Mouse (Mus musculus) heart, postnatal 36 days (tissue): ENCODE results near the gene Tiam1. TPM values are rescaled to one million over a fixed set of nuclear protein-coding genes. Genes with fewer than 3 reads are reported as not detected.

Experiments
- DNase-seq, 2 experiments: peaks; one replicate each; pipeline ENCODE4 v3.0.0; 2021 to 2022
- intact Hi-C: fragments of 180-260 bp; cut with DNase I; formaldehyde crosslinking; loops from one replicate; pipeline ENCODE4 v1.15.1; 2025
- total RNA-seq, 2 experiments: library from RNA; stranded (reverse); gene quantifications; 2 replicates each; pipeline ENCODE4 v1.2.3; 2021

The Tiam1 gene
- total RNA-seq, 2 experiments from 2014 or later: 4.8 to 6.1 TPM

- intact Hi-C loops: no loop called here
- no peak for DNase-seq
Observed at GRCm38 (mm10) chr16:89968058-89968457, 175.5 kb downstream of the Tiam1 start.

- no peak for DNase-seq
- intact Hi-C loops: no loop called here
Observed at GRCm38 (mm10) chr16:89962876-89963275, 180.7 kb downstream of the Tiam1 start.

- intact Hi-C loops: no loop called here
- no peak for DNase-seq
Observed at GRCm38 (mm10) chr16:89960904-89961303, 182.7 kb downstream of the Tiam1 start.

- DNase-seq: peak; percentile 58 to 60
- intact Hi-C loops: no loop called here
Observed at GRCm38 (mm10) chr16:89960186-89960878, 183.2 kb downstream of the Tiam1 start.

- intact Hi-C loops: no loop called here
- no peak for DNase-seq
Observed at GRCm38 (mm10) chr16:89958982-89959381, 184.6 kb downstream of the Tiam1 start.

- no peak for DNase-seq
- intact Hi-C loops: no loop called here
Observed at GRCm38 (mm10) chr16:89958030-89958429, 185.5 kb downstream of the Tiam1 start.

GRCm38 (mm10) chr16:89954525-89954924, 189.0 kb downstream of the Tiam1 start:
- no peak for DNase-seq
- intact Hi-C loops: no loop called here

GRCm38 (mm10) chr16:89954114-89954513, 189.5 kb downstream of the Tiam1 start:
- intact Hi-C loops: no loop called here
- DNase-seq: no peak

GRCm38 (mm10) chr16:89952821-89953220, 190.7 kb downstream of the Tiam1 start:
- no peak for DNase-seq
- intact Hi-C loops: no loop called here

GRCm38 (mm10) chr16:89950754-89951153, 192.8 kb downstream of the Tiam1 start:
- DNase-seq: no peak
- intact Hi-C loops: no loop called here

GRCm38 (mm10) chr16:89950251-89950650, 193.3 kb downstream of the Tiam1 start:
- intact Hi-C loops: no loop called here
- no peak for DNase-seq

- intact Hi-C loops: no loop called here
- no peak for DNase-seq
Observed at GRCm38 (mm10) chr16:89948040-89948439, 195.5 kb downstream of the Tiam1 start.

GRCm38 (mm10) chr16:89946816-89947215, 196.8 kb downstream of the Tiam1 start:
- no peak for DNase-seq
- intact Hi-C loops: no loop called here

- intact Hi-C loops: loop anchor here (1.0 to 5.0 kb wide), 3 partner anchors 102 to 238 kb away; no protein-coding TSS in a partner anchor
- no peak for DNase-seq
Observed at GRCm38 (mm10) chr16:89944604-89945283, 198.8 kb downstream of the Tiam1 start.

- no peak for DNase-seq
- intact Hi-C loops: loop anchor here (1.0 to 5.0 kb wide), 3 partner anchors 102 to 238 kb away; no protein-coding TSS in a partner anchor
Observed at GRCm38 (mm10) chr16:89944050-89944449, 199.5 kb downstream of the Tiam1 start.

- intact Hi-C loops: loop anchor here (5.0 kb wide), 2 partner anchors 101 to 239 kb away; no protein-coding TSS in a partner anchor
- peak; percentile 33 to 35 for DNase-seq
Observed at GRCm38 (mm10) chr16:89943267-89943971, 200.2 kb downstream of the Tiam1 start.

- no peak for DNase-seq
- intact Hi-C loops: loop anchor here (5.0 kb wide), 2 partner anchors 98 to 242 kb away; no protein-coding TSS in a partner anchor
Observed at GRCm38 (mm10) chr16:89940696-89941095, 202.9 kb downstream of the Tiam1 start.

GRCm38 (mm10) chr16:89938277-89938676, 205.3 kb downstream of the Tiam1 start:
- DNase-seq: no peak
- intact Hi-C loops: no loop called here

GRCm38 (mm10) chr16:89936571-89936970, 207.0 kb downstream of the Tiam1 start:
- no peak for DNase-seq
- intact Hi-C loops: no loop called here

GRCm38 (mm10) chr16:89935398-89935797, 208.2 kb downstream of the Tiam1 start:
- intact Hi-C loops: no loop called here
- DNase-seq: no peak

- intact Hi-C loops: no loop called here
- no peak for DNase-seq
Observed at GRCm38 (mm10) chr16:89934616-89935015, 209.0 kb downstream of the Tiam1 start.
